Mouse (Mus musculus): ENCODE data around the gene Igf1.

Igf1 gene

GRCm38 (mm10) chr10:87898826-87899225 lies 40.8 kb downstream of the Igf1 start:
- no peak for DNase-seq

- DNase-seq, result no peak
Observed at GRCm38 (mm10) chr10:87901916-87902315, 43.9 kb downstream of the Igf1 start.

- no peak for DNase-seq
Observed at GRCm38 (mm10) chr10:87904324-87904723, 46.3 kb downstream of the Igf1 start.

GRCm38 (mm10) chr10:87905087-87905486 lies 47.0 kb downstream of the Igf1 start:
- no peak for DNase-seq

- no peak for DNase-seq
Observed at GRCm38 (mm10) chr10:87906121-87906520, 48.1 kb downstream of the Igf1 start.

GRCm38 (mm10) chr10:87906757-87907307 lies 48.8 kb downstream of the Igf1 start:
- DNase-seq, result no peak

GRCm38 (mm10) chr10:87913852-87914251 lies 55.8 kb downstream of the Igf1 start:
- DNase-seq, result no peak

GRCm38 (mm10) chr10:87914932-87915331 lies 56.9 kb downstream of the Igf1 start:
- no peak for DNase-seq

- no peak for DNase-seq
Observed at GRCm38 (mm10) chr10:87915782-87916181, 57.7 kb downstream of the Igf1 start.

GRCm38 (mm10) chr10:87922263-87922662 lies 64.2 kb downstream of the Igf1 start:
- no peak for DNase-seq

- no peak for DNase-seq
Observed at GRCm38 (mm10) chr10:87926564-87926963, 68.5 kb downstream of the Igf1 start.

GRCm38 (mm10) chr10:87927131-87927609 lies 69.1 kb downstream of the Igf1 start:
- no peak for DNase-seq

- no peak for DNase-seq
Observed at GRCm38 (mm10) chr10:87948192-87948591, 90.1 kb downstream of the Igf1 start.

GRCm38 (mm10) chr10:87971536-87971935 lies 113.5 kb downstream of the Igf1 start:
- no peak for DNase-seq

GRCm38 (mm10) chr10:87973911-87974631 lies 116.0 kb downstream of the Igf1 start:
- DNase-seq, result no peak

- DNase-seq, result no peak
Observed at GRCm38 (mm10) chr10:87985375-87985774, 127.3 kb downstream of the Igf1 start.

- no peak for DNase-seq
Observed at GRCm38 (mm10) chr10:87986201-87986600, 128.1 kb downstream of the Igf1 start.

Data from thymus, postnatal 36 days (tissue).